Mouse (Mus musculus): Measurements from ENCODE around the gene Hdac8. TPM values are rescaled to one million over a fixed set of nuclear protein-coding genes. Genes with fewer than 3 reads are reported as not detected.

Hdac8 gene
- total RNA-seq (2021), result 1 to 10 TPM; 4.7 to 6.6 TPM
- long read RNA-seq, experiment 1, partial matches to known transcripts, result 1 of 3 reads
- long read RNA-seq, experiment 1, other reads (novel, unspliced or antisense), result 0 of 3 reads
- long read RNA-seq, experiment 2, partial matches to known transcripts, result 0 of 7 reads
- long read RNA-seq, experiment 2, other reads (novel, unspliced or antisense), result 3 of 7 reads

GRCm38 (mm10) chrX:102504644-102505481 is at the start of gene Hdac8:
Hdac8 (minus strand) TSS chrX:102505359.
- peak in 1 of 2 experiments; percentile 24 for DNase-seq (ENCODE audit: low spot score in 2 of 2)

GRCm38 (mm10) chrX:102509205-102509604 is 4.0 kb upstream of the Hdac8 start:
- DNase-seq (ENCODE audit: low spot score in 2 of 2), result no peak

DNA sequence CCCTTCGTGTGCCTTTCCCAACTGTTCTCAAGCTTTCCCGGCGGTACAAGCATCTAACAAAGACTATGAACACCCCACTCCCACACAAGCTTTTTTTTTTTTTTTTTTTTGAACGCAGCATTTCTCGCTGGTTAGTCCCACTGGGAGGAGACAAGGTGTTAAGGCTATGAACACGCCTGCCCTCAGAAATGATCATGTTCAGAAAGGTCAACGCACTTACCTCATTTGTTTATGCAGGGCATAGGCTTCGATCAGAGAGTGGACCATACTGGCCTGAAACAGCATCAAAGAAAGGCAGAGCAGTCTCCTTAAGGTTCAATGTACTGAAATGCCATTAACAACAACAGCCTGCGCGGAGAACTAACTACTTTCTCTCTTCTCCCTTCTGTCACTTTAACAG is 980 bp downstream of the Hdac8 start:
- DNase-seq (ENCODE audit: low spot score in 2 of 2), result no peak

GRCm38 (mm10) chrX:102493992-102494730 is 11.0 kb downstream of the Hdac8 start:
- DNase-seq (ENCODE audit: low spot score in 2 of 2), result no peak

DNA sequence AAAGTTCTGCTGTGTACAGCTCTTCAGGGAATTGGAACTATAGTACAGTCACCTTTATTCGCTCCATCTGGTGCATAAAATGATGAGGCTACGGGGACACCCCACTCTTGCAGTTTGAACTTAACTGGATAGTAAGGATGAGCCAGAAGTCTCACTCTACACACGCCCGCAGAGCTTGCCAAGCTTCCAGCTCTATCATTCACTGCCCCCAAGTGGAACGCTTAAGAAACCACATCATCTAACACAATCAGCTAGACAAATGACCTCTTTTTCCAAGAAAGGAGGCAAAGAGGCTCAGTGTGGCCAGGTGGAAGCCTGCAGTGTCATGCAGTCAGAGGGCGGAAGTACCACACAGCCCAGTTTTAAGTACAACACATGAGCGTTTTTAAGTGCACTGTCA is 19.6 kb downstream of the Hdac8 start:
- DNase-seq (ENCODE audit: low spot score in 2 of 2), result no peak

DNA sequence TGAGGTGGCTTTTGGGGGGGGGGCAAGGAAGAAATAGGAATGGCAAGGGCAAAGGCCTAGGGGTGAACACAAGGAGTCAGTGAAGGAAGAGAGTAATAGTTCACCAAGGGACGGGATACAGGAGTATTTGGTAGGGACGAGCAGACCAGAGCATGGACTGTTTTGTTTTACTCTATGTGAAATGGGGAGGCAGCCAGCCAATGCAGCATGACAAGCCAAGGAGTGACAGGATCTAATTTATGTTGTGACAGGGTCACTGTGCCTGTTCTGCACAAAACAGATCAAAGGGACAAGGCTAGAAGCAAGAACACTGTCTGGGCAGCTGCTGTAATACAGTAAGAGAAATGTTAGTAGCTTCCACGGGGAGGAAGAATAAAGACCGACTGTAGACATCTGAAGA is 25.5 kb downstream of the Hdac8 start:
- no peak for DNase-seq (ENCODE audit: low spot score in 2 of 2)

DNA sequence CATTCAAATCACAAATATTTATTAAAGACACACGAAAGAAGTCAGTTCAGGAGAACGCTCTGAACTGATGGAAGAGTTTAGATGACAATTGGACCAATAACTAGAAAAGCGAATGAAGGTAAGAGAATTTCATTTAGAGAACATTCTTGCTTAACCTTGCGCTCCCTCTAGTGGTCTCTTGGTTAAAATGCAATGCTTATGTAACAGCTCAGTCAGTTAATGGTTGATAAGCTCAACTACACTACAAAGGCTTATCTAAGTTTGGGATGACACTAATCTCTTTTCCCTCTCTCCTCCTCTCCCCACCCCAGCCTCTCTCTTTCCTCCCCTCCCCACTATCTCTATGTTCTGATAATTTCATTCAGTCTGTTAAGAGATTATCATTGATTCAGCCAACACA is 26.2 kb downstream of the Hdac8 start:
- DNase-seq (ENCODE audit: low spot score in 2 of 2), result no peak

DNA sequence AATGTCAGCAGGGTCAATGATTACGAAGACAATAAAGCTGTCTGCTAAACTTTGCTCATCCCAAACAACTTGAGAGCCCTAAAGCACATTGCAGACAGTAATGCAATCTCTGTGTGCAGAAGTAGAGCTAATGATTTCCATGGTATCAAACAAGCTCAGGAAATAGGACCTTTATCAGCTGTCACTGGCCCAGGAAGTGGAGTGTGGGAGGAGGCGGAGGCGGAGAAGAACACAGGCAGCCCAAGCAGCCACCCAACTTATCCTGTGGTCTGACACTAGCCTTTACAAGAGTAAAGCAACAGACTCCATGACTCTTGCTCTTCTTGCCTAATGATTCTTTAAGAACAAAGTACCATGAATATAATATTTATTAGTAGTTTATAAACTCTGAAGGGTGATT is 26.7 kb downstream of the Hdac8 start:
- no peak for DNase-seq (ENCODE audit: low spot score in 2 of 2)

- DNase-seq (ENCODE audit: low spot score in 2 of 2), result peak; percentile 27 to 58
Observed at GRCm38 (mm10) chrX:102476784-102477183, 28.4 kb downstream of the Hdac8 start.

GRCm38 (mm10) chrX:102475555-102475954 is 29.6 kb downstream of the Hdac8 start:
- no peak for DNase-seq (ENCODE audit: low spot score in 2 of 2)

GRCm38 (mm10) chrX:102418343-102419127 is 86.6 kb downstream of the Hdac8 start:
- no peak for DNase-seq (ENCODE audit: low spot score in 2 of 2)

DNA sequence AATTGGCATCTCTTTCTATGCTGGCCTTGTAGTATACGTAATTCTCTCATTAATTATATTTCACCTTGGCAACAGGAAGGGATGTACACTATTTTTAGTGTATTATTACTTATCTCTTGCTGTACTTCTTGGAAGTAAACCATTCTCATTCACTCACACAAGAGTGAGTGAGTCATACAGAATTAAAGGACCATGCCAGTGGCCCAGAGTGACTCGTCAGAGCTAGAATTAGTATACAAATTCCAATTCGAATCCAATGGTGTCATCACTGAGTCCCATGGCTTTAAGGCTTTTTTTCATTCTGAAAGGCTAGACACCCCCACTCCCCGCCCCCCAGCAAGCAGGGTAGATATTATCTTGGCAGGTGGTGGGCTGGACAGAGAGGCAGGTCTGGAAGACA is 88.2 kb downstream of the Hdac8 start:
- no peak for DNase-seq (ENCODE audit: low spot score in 2 of 2)

DNA sequence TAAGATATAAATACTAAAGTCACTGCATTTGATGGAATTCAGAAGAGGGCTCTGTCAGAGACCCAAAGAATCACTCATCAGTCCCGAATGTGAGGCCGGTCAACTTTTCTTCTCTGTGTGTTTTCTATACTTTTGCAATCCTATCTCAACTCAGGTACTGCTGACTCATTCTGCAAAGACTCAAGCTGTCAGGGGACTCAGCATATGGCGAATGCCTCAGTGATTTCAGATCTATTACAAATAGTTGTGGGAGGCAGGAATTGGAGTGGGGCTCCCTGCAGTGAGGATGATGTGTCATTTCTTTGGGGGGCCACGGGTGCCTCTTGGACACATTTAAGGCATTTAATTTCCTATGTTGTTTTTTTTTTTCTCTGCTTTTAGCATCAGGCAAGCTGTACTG is 88.8 kb downstream of the Hdac8 start:
- no peak for DNase-seq (ENCODE audit: low spot score in 2 of 2)

- no peak for DNase-seq (ENCODE audit: low spot score in 2 of 2)
Observed at GRCm38 (mm10) chrX:102384765-102385164, 120.4 kb downstream of the Hdac8 start.

DNA sequence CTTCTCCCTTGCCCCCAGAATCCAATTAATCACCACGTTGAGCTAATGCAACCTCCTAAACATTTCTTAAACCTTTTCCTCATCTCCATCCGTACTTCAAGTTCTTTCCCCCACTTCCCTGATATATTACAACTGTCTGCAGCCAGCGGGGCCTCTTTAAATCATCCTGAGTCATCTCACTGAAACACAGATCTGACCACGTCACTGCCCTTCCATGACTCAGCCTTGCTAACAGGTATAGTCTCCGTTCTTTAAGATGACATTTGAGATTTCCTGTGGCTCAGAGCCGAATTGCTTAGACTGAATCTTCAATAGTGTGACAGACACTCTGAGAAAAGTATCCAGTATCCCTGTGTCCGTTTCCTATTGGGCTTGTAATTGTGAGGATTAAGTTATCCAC is 122.0 kb downstream of the Hdac8 start:
- no peak for DNase-seq (ENCODE audit: low spot score in 2 of 2)

- DNase-seq (ENCODE audit: low spot score in 2 of 2), result no peak
Observed at GRCm38 (mm10) chrX:102366510-102366909, 138.6 kb downstream of the Hdac8 start.

- DNase-seq (ENCODE audit: low spot score in 2 of 2), result no peak
Observed at GRCm38 (mm10) chrX:102362244-102362643, 142.9 kb downstream of the Hdac8 start.

GRCm38 (mm10) chrX:102353412-102353811 is 151.7 kb downstream of the Hdac8 start:
- DNase-seq (ENCODE audit: low spot score in 2 of 2), result no peak

DNA sequence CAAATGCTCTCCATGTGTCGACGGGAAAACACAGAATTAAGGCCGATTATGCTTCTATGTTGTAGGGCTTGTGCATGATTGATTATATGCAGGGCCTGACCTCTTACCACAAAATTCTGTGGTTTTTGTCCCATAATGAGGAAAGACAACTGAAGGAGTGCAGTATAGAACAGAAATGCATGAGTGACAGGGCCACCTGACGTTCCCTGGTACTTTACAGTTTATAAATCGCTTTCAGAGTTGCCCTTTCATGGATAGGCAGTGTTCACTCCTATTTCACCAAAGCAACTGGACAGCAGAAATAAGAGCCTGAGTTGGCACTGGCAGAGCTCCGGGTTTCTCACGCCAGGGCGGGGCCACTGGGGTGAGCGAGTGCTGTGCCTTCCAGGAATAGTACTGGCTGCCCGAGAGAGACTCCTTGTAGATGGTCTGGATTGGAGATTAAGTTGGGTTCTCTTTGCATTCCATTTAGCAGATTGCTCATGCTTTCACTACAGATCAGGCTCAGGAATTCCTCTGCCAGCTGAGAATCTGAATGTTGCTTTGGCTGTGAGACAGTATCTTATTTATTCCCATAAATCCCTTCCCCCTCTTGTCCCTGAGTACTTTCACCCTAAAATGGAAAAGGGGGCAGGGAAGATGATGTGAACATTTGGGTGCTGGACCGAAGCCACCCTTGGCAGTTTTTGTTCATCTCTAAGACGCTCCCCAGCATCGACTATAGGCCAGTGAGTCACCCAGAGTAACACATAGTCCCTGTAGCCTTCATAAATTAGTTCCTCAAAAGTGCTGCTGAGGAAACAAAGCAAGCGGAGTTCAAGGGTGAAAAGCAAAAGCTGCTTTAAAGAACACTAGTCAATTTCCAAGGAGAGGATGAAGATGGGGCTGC is 155.1 kb downstream of the Hdac8 start:
- DNase-seq (ENCODE audit: low spot score in 2 of 2), result peak; percentile 26 to 41

- no peak for DNase-seq (ENCODE audit: low spot score in 2 of 2)
Observed at GRCm38 (mm10) chrX:102348886-102349486, 156.2 kb downstream of the Hdac8 start.

Data from gastrocnemius, postnatal 4 days (tissue).